Mouse (Mus musculus): ENCODE measurements at regions not wholly inside any gene's neighbourhood (a gene's known extent, or its start where the extent isn't known, plus 50 kb on each side); places are given as distances from the start of the nearest gene placed in this dataset.
"Not testable (repeated sequence)": the region's sequence is repeated elsewhere in the genome, so short reads cannot be mapped to it uniquely, and the experiment has no call there.

- no peak for DNase-seq (ENCODE audit: low spot score)
Observed at GRCm38 (mm10) chr3:22006651-22007050, 69.8 kb upstream of the Tbl1xr1 start.

GRCm38 (mm10) chr3:22007736-22008135 lies 68.7 kb upstream of the Tbl1xr1 start:
- DNase-seq (ENCODE audit: low spot score), result no peak

DNA sequence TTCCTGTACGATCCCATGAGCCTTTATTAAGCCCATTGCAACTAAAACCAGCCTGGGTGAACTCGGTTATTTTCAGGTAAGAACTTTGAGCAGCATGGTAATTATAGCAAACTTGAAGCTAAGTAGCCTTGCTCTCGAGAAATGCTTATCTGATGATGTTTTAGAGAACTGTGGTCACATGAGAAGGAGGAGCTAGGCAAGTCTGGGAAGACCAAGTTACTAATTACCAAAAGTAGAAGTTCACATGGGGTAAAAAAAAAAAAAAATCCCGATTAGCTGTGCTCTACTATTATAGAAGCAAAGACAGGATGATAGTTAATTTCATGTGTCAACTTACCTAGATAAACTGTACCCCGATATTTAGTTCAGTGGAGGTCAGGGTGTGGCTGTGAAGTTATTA lies 68.0 kb upstream of the Tbl1xr1 start:
- no peak for DNase-seq (ENCODE audit: low spot score)

- DNase-seq (ENCODE audit: low spot score), result no peak
Observed at GRCm38 (mm10) chr3:22009898-22010699, 66.4 kb upstream of the Tbl1xr1 start.

DNA sequence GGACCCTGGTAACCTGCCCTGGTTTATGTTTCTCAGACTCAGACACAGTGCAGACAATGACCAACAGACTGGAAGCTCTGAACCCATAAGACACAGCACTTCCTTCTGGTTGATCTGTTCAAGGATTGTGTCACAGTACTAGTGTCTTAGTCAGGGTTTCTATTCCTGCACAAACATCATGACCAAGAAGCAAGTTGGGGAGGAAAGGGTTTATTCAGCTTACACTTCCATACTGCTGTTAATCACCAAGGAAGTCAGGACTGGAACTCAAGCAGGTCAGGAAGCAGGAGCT lies 65.8 kb upstream of the Tbl1xr1 start:
- DNase-seq (ENCODE audit: low spot score), result not testable (repeated sequence)

GRCm38 (mm10) chr3:22021360-22021935 lies 55.0 kb upstream of the Tbl1xr1 start:
- no peak for DNase-seq (ENCODE audit: low spot score)

DNA sequence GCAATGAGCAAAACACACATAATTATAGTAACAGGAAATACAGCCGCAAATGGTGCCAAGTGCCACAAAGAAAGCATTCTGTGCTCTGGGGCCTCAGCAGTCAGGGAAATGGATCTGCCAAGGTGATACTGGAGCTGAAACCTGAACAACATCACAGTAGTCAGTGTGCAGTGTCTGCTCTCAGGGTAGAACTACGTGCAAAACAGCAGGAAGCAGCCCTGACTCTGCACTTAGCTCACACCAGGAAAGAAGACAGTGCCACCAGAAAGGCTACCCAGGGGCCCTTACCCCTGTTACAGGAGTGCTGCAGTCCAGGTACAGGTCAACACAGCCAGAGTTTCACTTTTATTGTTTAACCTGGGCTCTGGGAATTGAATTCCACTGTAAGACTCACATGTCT lies 54.0 kb upstream of the Tbl1xr1 start:
- DNase-seq (ENCODE audit: low spot score), result no peak

DNA sequence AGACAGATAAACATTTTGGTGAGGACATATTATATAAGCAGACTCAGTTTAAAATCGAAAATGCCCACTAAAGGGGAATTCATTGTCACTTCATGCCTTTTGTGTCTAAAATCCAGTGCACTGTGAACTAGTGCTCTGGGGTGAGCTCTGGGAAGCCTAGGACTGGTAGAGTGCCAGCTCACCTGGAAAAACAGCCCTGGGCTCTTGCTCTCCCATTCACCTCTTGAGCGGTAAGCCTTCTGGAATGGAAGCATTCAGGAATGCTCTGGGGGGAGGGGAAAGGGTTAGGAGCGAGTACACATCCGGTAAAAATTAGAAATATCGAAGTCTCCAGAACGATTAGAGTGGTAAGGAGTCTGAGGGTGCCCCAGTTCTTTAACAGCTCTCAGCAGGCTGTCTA lies 53.4 kb upstream of the Tbl1xr1 start:
- DNase-seq (ENCODE audit: low spot score), result no peak

GRCm38 (mm10) chr3:22023551-22023950 lies 52.9 kb upstream of the Tbl1xr1 start:
- DNase-seq (ENCODE audit: low spot score), result peak; percentile 8

- peak; percentile 57 for DNase-seq (ENCODE audit: low spot score)
Observed at GRCm38 (mm10) chr3:22024200-22024599, 52.3 kb upstream of the Tbl1xr1 start.

DNA sequence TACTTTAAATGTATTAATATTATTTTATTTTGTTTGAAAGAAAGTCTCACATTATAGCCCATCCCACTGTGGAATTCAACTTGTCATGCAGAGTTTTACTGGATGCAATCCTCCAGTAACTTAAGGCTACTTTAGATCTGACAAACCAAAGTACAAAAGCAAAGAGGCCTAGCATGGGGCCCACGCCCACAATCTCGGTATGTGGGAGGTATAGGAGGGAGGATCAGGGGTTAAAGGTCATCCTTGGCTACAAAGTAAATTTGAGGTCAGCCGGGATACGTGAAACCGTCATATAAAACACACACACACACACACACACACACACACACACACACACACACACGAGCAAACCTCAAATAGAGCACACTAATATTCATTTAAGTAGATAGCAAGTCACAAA lies 51.3 kb upstream of the Tbl1xr1 start:
- DNase-seq (ENCODE audit: low spot score), result peak; percentile 5

- DNase-seq (ENCODE audit: low spot score), result no peak
Observed at GRCm38 (mm10) chr3:22025615-22026014, 50.8 kb upstream of the Tbl1xr1 start.
